Mouse (Mus musculus) G1E-ER4 (cell line): Measurements from ENCODE around the gene Phactr1. TPM values are rescaled to one million over a fixed set of nuclear protein-coding genes. Genes with fewer than 3 reads are reported as not detected.

Experiments used
- GATA1 ChIP-seq: IDR thresholded peaks from one replicate; pipeline ENCODE4 v1.8.0; 2012; ENCODE audit warnings: low read length, inconsistent platforms
- polyA plus RNA-seq: library from polyadenylated mRNA; stranded (reverse); fragments of >175 nt; gene quantifications from 2 replicates; pipeline ENCODE4 v1.2.3, GENCODE M21; 2012

Gene Phactr1
- polyA plus RNA-seq, 1 experiment: not detected

DNA sequence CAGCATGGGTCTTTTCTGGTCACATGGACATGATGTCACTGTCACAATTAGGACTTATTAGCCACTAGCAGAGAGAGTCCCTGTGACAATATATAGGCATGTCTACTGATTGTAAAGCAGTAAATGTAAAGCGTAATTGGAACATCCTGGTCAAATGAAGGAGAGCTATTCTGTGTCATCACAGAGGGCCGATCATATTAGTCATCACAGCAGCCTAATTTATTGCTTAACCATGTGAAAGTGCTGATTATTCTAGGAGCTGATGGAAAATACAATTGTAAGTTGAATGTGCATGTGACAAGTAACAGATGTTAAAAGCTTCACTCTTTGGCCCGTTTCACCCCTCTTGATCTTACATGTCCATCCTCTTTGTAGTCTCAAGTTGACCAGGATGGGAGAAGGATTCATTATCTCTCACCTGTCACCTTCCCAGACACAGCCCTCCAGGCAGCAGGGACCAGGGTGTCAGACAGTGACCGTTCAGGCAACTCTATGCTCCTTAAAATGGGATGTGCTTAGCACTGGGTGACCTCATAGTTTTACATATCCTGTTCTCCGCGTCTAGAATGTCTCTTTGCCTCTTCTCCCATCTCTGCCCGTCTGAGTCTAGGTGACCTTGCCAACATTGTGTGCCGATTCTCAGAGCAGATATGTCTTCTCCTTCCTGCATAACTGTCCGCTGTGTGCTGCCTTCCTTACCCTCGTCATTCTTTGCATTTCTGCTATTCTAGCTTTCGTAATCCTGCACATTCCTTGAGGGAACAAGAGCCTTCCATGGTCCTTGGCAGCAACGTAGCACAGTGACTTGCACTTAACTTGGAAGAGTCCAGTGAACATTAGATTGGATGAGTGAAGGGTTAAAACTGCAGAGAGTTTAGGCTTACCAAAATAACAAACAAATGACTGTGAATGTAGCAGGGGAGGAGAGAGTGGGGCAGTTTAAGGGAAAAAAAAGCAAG, 209.4 kb downstream of the Phactr1 start:
- no peak for TF ChIP-seq GATA1

- TF ChIP-seq GATA1: no peak
Measured at GRCm38 (mm10) chr13:42890651-42891050, 210.2 kb downstream of the Phactr1 start.

DNA sequence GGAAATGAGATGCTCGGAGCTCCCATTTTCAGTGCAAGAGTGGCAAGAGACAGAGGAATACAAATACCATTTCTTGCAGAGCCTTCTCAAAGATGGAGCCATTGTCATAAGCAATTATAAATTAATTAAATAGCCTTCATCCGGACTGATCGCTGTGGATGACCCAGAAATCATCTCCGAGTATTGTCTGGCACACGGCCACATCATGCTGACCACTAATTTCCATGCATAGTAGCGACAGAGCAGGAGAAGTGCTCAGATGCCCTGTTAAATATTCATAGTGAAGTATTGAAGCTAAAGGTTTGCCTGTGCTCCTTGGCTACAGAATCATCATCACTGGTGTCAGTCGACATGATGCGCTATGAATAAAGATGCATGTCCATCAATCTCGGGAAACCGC, 213.6 kb downstream of the Phactr1 start:
- TF ChIP-seq GATA1: no peak

- TF ChIP-seq GATA1: no peak
Measured at GRCm38 (mm10) chr13:42894598-42894997, 214.2 kb downstream of the Phactr1 start.

GRCm38 (mm10) chr13:42895980-42896379, 215.6 kb downstream of the Phactr1 start:
- TF ChIP-seq GATA1: no peak

DNA sequence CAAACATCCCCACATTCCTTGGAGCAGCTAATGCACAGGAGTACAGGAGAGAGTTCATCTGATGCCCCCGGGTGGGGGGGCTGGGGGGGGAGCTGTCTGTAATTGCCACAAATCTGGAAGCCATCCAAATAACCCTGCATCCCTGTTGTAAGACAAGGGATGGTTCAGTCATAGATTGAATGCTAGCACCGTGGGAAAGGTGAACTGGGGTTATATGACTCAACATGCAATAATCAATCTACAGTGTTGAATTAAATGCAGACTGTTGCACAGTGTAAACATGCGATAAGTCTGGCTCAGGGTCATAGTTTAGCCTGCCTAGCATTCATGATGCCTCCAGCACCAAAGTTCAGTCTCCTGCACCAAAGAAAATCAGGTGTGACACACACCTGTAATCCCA, 219.2 kb downstream of the Phactr1 start:
- no peak for TF ChIP-seq GATA1

- no peak for TF ChIP-seq GATA1
Measured at GRCm38 (mm10) chr13:42901837-42902236, 221.4 kb downstream of the Phactr1 start.

DNA sequence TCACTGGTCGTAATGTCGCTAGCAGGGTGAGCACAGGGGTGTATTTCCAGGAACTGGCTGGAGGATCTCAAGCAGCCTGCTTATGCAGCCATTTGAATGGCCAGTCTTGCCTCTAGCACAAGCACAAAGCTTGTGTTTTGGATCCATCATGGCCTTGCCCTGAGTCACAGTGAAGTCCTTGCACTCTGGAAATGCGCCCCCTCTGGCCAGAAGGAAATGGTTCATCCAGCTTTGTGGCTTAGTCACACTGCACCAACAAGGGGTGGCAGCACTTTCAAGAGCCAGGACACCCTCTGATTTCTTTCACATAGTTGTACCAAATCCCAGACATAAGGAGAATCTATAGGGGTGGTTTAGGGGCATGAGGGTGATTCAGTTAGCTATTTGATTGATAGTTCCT, 222.4 kb downstream of the Phactr1 start:
- TF ChIP-seq GATA1: no peak

DNA sequence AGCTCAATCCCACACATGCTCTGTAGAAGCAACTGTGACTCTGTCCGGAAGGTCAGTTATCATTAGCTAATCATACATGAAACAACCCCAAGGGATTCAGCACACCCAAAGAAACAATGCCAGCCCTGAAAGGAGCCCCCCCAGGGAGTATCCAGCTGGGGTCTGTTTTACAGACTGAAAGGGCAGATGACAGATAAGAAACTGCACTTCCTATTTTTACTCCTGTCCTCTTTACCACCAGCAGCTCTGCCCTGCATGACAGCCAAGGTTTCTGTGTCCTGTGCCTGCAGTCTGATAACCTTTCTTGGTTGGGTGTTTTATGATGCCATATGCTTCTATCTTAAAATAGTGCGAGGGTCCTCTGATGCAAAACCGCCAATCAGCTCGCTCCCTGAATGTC, 225.4 kb downstream of the Phactr1 start:
- no peak for TF ChIP-seq GATA1

GRCm38 (mm10) chr13:42906990-42907389, 226.6 kb downstream of the Phactr1 start:
- no peak for TF ChIP-seq GATA1

GRCm38 (mm10) chr13:42915081-42915480, 234.7 kb downstream of the Phactr1 start:
- TF ChIP-seq GATA1: no peak

DNA sequence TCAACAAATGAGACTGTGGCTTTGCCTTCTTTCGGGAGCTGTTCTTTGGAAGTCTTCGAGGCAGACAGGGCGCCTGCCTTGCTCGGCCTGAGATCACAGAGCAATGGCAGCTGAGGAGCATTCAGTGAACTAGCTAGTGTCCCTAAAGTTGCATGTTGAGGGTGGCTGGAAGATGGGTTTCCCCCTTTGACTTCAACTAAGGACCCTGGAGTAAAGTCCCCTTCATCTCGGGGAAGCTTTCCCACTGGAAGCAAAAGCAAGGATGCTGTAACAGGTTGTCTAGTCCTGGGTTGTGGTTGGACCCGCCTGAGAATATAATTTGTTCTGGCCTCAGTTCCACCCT, 235.4 kb downstream of the Phactr1 start:
- no peak for TF ChIP-seq GATA1

- no peak for TF ChIP-seq GATA1
Measured at GRCm38 (mm10) chr13:42916194-42917033, 236.0 kb downstream of the Phactr1 start.

- TF ChIP-seq GATA1: no peak
Measured at GRCm38 (mm10) chr13:42917251-42917650, 236.8 kb downstream of the Phactr1 start.

DNA sequence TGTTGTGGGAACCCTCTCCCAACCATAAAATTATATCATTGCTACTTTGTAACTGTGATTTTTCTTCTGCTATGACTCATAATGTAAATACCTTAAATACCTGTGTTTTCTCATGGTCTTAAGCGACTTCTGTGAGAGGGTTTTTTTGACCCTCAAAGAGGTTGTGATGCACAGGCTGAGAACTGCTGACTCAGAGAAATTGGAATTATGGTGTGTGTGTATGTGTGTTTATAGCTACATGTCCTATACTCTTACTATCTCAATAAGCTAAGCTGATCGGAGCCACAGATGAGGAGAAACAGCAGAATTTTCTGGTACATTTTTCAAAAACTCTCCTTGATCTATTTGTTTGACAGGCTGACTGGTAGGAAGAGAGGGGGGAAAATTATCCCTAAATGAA, 239.6 kb downstream of the Phactr1 start:
- no peak for TF ChIP-seq GATA1

GRCm38 (mm10) chr13:42921769-42922450, 241.5 kb downstream of the Phactr1 start:
- no peak for TF ChIP-seq GATA1

- no peak for TF ChIP-seq GATA1
Measured at GRCm38 (mm10) chr13:42927778-42928177, 247.4 kb downstream of the Phactr1 start.
